Mouse (Mus musculus) liver, embryonic 14.5 days (tissue): ENCODE measurements around the gene Smap2. TPM values are rescaled to one million over a fixed set of nuclear protein-coding genes. Genes with fewer than 3 reads are reported as not detected.
A peak's percentile ranks its signal among the peaks of the same experiment; 100 is the strongest.

Source experiments
- ATAC-seq: fragments of 200-750 bp; cut with Nextera tagmentation; 2 replicates; pipeline ENCODE4 v1.8.0; 2017; ENCODE audit warnings: moderate number of reproducible peaks, mild to moderate bottlenecking, moderate library complexity; ENCODE audit not compliant: insufficient read depth
- DNase-seq, 3 experiments: peaks; one replicate each; pipeline ENCODE4 v3.0.0-alpha.2; 2012 to 2013; ENCODE audit warnings: low read depth in 3 of 3, low spot score in 3 of 3
- H3K27ac ChIP-seq: fragments of 300-500 bp; sonication (generic); 2 replicates; pipeline ENCODE4 v1.5.1; 2014; ENCODE audit warnings: moderate library complexity, mild to moderate bottlenecking, control low read depth, inconsistent platforms
- H3K27me3 ChIP-seq: fragments of 300-500 bp; sonication (generic); 2 replicates; pipeline ENCODE4 v1.6.1; 2014; ENCODE audit warnings: mild to moderate bottlenecking, low read length, moderate library complexity; ENCODE audit not compliant: control insufficient read depth, insufficient read depth
- H3K36me3 ChIP-seq: fragments of 300-500 bp; sonication (generic); replicated peaks from 2 replicates; pipeline ENCODE4 v1.6.1; 2014; ENCODE audit warnings: low read depth; ENCODE audit not compliant: control insufficient read depth, insufficient read depth
- H3K4me1 ChIP-seq, 2 experiments: fragments of 200-500 bp in 1 of 2; fragments of 300-500 bp in 1 of 2; sonication (generic) in 1 of 2; replicated peaks; 2 replicates each; pipeline ENCODE4 v1.6.1; 2012 to 2014; ENCODE audit warnings: antibody characterized with exemption in 1 of 2, inconsistent platforms in 1 of 2, low read length in 1 of 2; ENCODE audit not compliant: control insufficient read depth in 2 of 2, insufficient read depth in 2 of 2
- H3K4me2 ChIP-seq: fragments of 300-500 bp; sonication (generic); 2 replicates; pipeline ENCODE4 v1.6.1; 2014; ENCODE audit warnings: low read depth, mild to moderate bottlenecking, control low read depth, moderate library complexity
- H3K4me3 ChIP-seq, 2 experiments: fragments of 200-500 bp in 1 of 2; fragments of 300-500 bp in 1 of 2; sonication (generic) in 1 of 2; 2 replicates each; pipeline ENCODE4 v1.5.1; 2012 to 2014; ENCODE audit warnings: low read depth in 2 of 2, low read length in 2 of 2, mild to moderate bottlenecking in 2 of 2, control low read depth in 1 of 2, inconsistent platforms in 1 of 2, moderate library complexity in 1 of 2; ENCODE audit not compliant: insufficient read depth in 1 of 2
- H3K9ac ChIP-seq: fragments of 300-500 bp; sonication (generic); replicated peaks from 2 replicates; pipeline ENCODE4 v1.6.1; 2014; ENCODE audit warnings: mild to moderate bottlenecking, control low read depth, moderate library complexity
- H3K9me3 ChIP-seq: fragments of 300-500 bp; sonication (generic); 2 replicates; pipeline ENCODE4 v1.6.1; 2016; ENCODE audit warnings: low read length, mixed read lengths; ENCODE audit not compliant: control insufficient read depth
- CTCF ChIP-seq: IDR thresholded peaks from 2 replicates; pipeline ENCODE4 v1.5.1; 2016; ENCODE audit warnings: antibody characterized with exemption, low read depth, control low read depth
- EP300 ChIP-seq: IDR thresholded peaks from 2 replicates; pipeline ENCODE4 v1.6.1; 2016; ENCODE audit warnings: antibody characterized with exemption, low read depth
- WGBS: fragments of 180-500 bp; shearing (Covaris S2); extraction: QIAGEN DNeasy Blood & Tissue Kit; methylation state at CpG from one replicate; pipeline ENCODE4 v1.1.7; 2014; ENCODE audit not compliant: insufficient replicate concordance; 5-methylcytosine and 5-hydroxymethylcytosine counted together
- polyA plus RNA-seq, 2 experiments: library from polyadenylated mRNA; depleted of rRNA in 1 of 2; stranded (reverse) in 1 of 2; unstranded in 1 of 2; fragments of >200 nt; fragmentation: Nextera tagmentation in 1 of 2; extraction: Ambion mirVana in 1 of 2; gene quantifications; 2 replicates each; pipeline versions ENCODE4 v1.2.1 to v1.2.3; 2012 to 2014

The Smap2 gene
- polyA plus RNA-seq, 2 experiments, result 17.0 to 19.6 TPM

GRCm38 (mm10) chr4:120951428-120951973 lies 65.5 kb downstream of the Smap2 start, which contains the start of gene Zfp69:
TSS of gene Zfp69 (minus strand) at chr4:120951699.
- TF ChIP-seq EP300, result no peak
- TF ChIP-seq CTCF, result no peak
- ATAC-seq, result peak; percentile 94
- whole genome bisulfite sequencing, result under 1% methylated on average over 60 of the region's 60 CpGs
- Histone ChIP-seq H3K36me3 (no peaks in the 10 kb centered on the region), H3K4me2 (peak within 1 kb of the TSS; percentile 70), H3K27me3 (no peaks in the 10 kb centered on the region), H3K4me1 (peaks cover 10 to 23% of the 10 kb centered on the region in 2 experiments), H3K9me3 (no peaks in the 10 kb centered on the region), H3K27ac (peak within 1 kb of the TSS; percentile 31), H3K9ac (peak within 1 kb of the TSS; percentile 89), H3K4me3 (peak within 1 kb of the TSS; percentile 67 to 70)
- DNase-seq, result peak; percentile 81 to 85 (median 82)

GRCm38 (mm10) chr4:120950763-120951427 lies 66.2 kb downstream of the Smap2 start:
- 4% methylated on average over 20 of the region's 20 CpGs for WGBS
- Histone ChIP-seq H3K4me1 (peaks cover 10 to 23% of the 10 kb centered on the region in 2 experiments), H3K27ac (peak overlapping the region; percentile 10; the same call in 1 of the 2 replicates), H3K9me3 (no peaks in the 10 kb centered on the region), H3K9ac (peak overlapping the region; percentile 89), H3K4me3 (peak overlapping the region; percentile 67 to 70), H3K36me3 (no peaks in the 10 kb centered on the region), H3K4me2 (peak overlapping the region; percentile 70), H3K27me3 (no peaks in the 10 kb centered on the region)
- TF ChIP-seq EP300 (no peak), CTCF (no peak)
- no peak for DNase-seq
- ATAC-seq, result peak; percentile 3; the same call in 1 of the 2 replicates

GRCm38 (mm10) chr4:120948938-120949337 lies 68.1 kb downstream of the Smap2 start:
- TF ChIP-seq EP300, result no peak
- TF ChIP-seq CTCF, result no peak
- Histone ChIP-seq H3K4me1 (peaks cover 10 to 23% of the 10 kb centered on the region in 2 experiments), H3K27ac (no peak overlapping the region), H3K4me2 (peak overlapping the region; percentile 13; the same call in 1 of the 2 replicates), H3K9ac (no peak overlapping the region), H3K4me3 (no peak overlapping the region), H3K27me3 (no peaks in the 10 kb centered on the region), H3K36me3 (no peaks in the 10 kb centered on the region), H3K9me3 (no peaks in the 10 kb centered on the region)
- WGBS, result 42% methylated on average over 3 of the region's 3 CpGs
- DNase-seq, result no peak
- ATAC-seq, result no peak

DNA sequence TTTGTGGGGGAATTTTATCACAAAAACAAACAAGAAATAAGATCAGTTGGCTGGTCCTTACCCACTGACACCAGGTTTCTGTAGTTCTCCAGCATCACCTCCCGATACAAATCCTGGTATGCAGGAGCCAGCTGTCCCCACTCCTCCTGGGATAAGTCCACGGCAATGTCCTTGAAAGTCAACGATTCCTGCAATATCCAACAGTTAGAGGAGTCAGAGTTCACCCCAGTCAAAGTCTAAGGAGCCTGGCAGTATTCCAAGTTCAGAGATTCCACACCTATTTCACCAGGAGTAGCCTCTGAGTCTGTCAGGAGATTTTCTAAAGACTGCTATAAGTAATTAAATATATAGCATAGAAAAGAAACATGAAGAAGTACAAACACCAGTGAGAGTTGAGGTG lies 82.0 kb downstream of the Smap2 start:
- WGBS, result 63% methylated on average over 3 of the region's 3 CpGs
- H3K4me1 ChIP-seq, result no peaks in the 10 kb centered on the region
- no peak overlapping the region for H3K9ac ChIP-seq
- no peaks in the 10 kb centered on the region for H3K36me3 ChIP-seq
- ATAC-seq (no peak), DNase-seq (no peak)
- H3K27me3 ChIP-seq, result no peaks in the 10 kb centered on the region
- no peaks in the 10 kb centered on the region for H3K9me3 ChIP-seq
- H3K4me3 ChIP-seq, result no peak overlapping the region
- no peak overlapping the region for H3K27ac ChIP-seq
- no peak overlapping the region for H3K4me2 ChIP-seq
- TF ChIP-seq CTCF (no peak), EP300 (no peak)

DNA sequence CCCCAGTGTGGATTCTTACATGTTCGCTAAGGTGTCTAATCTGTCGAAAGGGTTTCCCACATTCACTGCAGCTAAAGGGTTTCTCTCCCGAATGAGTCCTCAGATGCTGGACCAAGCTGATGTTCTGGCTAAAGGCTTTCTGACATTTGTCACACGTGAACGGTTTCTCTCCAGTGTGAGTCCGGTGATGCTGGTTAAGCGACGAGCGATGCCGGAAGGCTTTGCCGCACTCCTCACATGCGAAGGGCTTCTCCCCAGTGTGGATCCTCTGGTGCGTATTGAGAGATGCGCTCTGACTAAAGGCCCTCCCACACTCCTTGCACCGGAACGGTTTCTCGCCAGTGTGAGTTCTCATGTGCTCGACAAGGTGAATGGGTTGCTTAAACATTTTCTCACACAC lies 86.3 kb downstream of the Smap2 start:
- Histone ChIP-seq H3K9ac (no peak overlapping the region), H3K4me1 (no peaks in the 10 kb centered on the region), H3K36me3 (no peaks in the 10 kb centered on the region), H3K9me3 (no peaks in the 10 kb centered on the region), H3K4me2 (no peak overlapping the region), H3K4me3 (no peak overlapping the region), H3K27me3 (no peaks in the 10 kb centered on the region), H3K27ac (no peak overlapping the region)
- DNase-seq, result no peak
- 88% methylated on average over 18 of the region's 18 CpGs for WGBS
- no peak for ATAC-seq
- TF ChIP-seq EP300 (no peak), CTCF (no peak)
